Mouse (Mus musculus): ENCODE results near the gene Olfr801. TPM values are rescaled to one million over a fixed set of nuclear protein-coding genes. Genes with fewer than 3 reads are reported as not detected.

The Olfr801 gene
- not detected in 2 replicates for polyA plus RNA-seq (2016; fragmentation: Nextera tagmentation; extraction: Ambion mirVana)

DNA sequence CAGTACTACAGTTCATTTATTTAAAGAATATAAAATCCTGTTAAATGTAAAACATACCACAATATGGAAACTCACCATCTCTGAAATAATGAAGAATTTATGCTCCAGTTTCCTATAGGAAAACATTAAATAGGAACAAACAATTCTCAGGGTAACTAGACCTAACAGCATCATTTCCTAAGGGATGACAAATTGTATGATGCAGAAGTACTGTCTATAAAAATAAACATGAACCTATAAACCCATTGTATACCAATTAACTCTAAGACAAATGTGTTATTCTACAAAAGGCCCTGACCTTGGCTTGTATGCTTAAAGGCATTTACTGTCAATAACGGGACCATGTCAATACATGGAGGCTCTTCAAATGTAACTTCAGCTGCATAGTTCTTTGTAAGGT lies at the start of gene Olfr801:
Gene Olfr801, minus strand, starts transcription at position 101 of the 400 bp plus-strand sequence.
- no peaks in the 10 kb centered on the region for H3K27me3 ChIP-seq (ENCODE audit: low read depth, poor library complexity, severe bottlenecking)
- no peaks in the 10 kb centered on the region for H3K9me3 ChIP-seq (replicated peaks)
- no peak for DNase-seq (ENCODE audit: low spot score)
- no peaks in the 10 kb centered on the region for H3K36me3 ChIP-seq
- 82% methylated on average over 1 of the region's 1 CpGs for WGBS
- H3K27ac ChIP-seq (replicated peaks), result no peak within 1 kb of the TSS
- H3K4me3 ChIP-seq, result no peak within 1 kb of the TSS
- no peaks in the 10 kb centered on the region for H3K4me1 ChIP-seq

DNA sequence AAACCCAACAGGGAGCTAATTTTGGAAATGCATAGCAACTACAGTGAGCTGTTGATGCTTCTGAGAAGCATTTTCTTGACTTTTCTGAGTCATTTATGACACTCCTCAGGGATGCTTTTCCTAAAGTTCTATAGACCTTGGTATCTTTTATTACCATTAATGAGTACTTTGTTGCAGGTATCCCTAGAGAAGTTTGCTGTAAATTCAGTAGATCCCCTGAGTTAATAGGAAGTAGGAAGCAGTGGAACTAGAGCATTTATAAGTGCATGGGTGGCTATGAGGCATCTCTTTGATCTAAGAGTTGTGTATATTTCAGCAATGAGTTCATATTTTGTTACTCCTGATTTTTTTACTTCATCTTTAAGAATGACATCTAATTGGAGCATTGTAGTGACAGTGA lies 29.2 kb upstream of the Olfr801 start, which contains the start of gene Olfr804:
Gene Olfr804, plus strand, starts transcription at position 301 of the 400 bp plus-strand sequence.
- Histone ChIP-seq H3K27ac (replicated peaks) (no peak within 1 kb of the TSS), H3K4me3 (no peak within 1 kb of the TSS), H3K27me3 (ENCODE audit: low read depth, poor library complexity, severe bottlenecking) (no peaks in the 10 kb centered on the region), H3K4me1 (no peaks in the 10 kb centered on the region), H3K36me3 (no peaks in the 10 kb centered on the region), H3K9me3 (replicated peaks) (no peaks in the 10 kb centered on the region)
- no peak for DNase-seq (ENCODE audit: low spot score)

DNA sequence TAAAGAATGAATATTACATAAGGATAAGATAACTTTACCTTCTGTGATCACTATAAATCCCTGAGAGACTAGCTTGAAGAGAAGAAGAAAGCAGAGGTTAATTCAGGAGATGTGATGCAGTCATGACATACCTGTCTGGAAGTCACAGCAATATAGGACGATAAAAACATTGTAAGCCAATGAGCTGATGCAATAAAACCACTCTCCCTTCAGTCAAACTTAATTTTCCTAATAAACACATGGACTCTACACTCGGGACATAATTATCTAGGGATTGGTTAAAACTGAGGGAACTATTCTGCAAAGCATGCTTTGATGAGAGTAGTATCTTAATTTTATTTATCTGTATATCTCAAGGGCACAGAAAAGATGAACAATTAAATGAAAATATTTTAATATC lies 20.5 kb upstream of the Olfr801 start, which contains the start of gene Olfr803:
Gene Olfr803, minus strand, starts transcription at position 101 of the 400 bp plus-strand sequence.
- H3K27me3 ChIP-seq (ENCODE audit: low read depth, poor library complexity, severe bottlenecking), result no peaks in the 10 kb centered on the region
- 91% methylated on average over 2 of the region's 2 CpGs for WGBS

DNA sequence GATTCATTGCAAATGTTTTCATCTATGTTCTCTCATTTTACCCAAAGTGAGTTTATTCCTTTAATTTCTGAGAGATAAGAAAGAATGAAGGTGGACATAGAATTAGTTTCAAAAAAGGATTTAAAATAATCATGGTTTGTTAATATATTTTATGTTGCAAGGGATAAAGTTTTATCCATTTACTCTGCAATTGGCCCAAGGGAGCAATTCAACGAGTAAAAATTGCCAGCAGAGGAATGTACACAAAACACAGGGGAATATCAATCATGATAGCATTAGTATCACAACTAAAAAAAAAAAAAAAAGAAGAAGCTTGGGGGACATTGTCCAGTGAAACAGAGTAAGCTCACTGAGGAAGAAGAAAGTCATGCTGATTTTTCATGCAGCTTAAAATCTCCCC lies 14.4 kb upstream of the Olfr801 start, which contains the start of gene Olfr802:
Gene Olfr802, minus strand, starts transcription at position 101 of the 400 bp plus-strand sequence.
- no peaks in the 10 kb centered on the region for H3K36me3 ChIP-seq
- H3K27me3 ChIP-seq (ENCODE audit: low read depth, poor library complexity, severe bottlenecking), result no peaks in the 10 kb centered on the region
- no peaks in the 10 kb centered on the region for H3K9me3 ChIP-seq (replicated peaks)
- WGBS, result 68% methylated on average over 1 of the region's 1 CpGs
- H3K27ac ChIP-seq (replicated peaks), result no peak within 1 kb of the TSS
- H3K4me1 ChIP-seq, result no peaks in the 10 kb centered on the region
- no peak within 1 kb of the TSS for H3K4me3 ChIP-seq
- no peak for DNase-seq (ENCODE audit: low spot score)

More for the DNA sequence above, 20.5 kb upstream of the Olfr801 start, which contains the start of gene Olfr803:
- DNase-seq (ENCODE audit: low spot score), result no peak
- no peak within 1 kb of the TSS for H3K4me3 ChIP-seq
- H3K36me3 ChIP-seq, result no peaks in the 10 kb centered on the region
- no peak within 1 kb of the TSS for H3K27ac ChIP-seq (replicated peaks)
- H3K9me3 ChIP-seq (replicated peaks), result no peaks in the 10 kb centered on the region
- no peaks in the 10 kb centered on the region for H3K4me1 ChIP-seq

DNA sequence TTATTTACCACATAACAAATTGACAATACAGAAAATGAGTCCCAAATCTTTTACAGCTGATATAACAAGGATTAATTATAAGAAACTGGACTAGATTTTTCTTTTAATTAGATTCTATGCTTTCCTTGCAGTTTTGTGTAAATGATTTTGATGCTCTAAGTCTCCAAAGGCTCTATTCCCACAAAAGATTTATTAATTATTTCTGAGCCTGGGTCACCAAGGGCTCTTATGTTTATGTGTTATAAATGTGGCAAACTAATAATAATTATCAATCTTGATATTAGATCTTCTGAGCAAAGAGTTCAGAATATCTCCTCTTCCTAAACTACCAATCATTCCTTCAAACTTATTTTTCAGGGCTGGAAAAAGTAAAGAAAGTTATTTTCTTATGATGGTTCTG lies 16.3 kb downstream of the Olfr801 start, which contains the start of gene Olfr800:
Gene Olfr800, plus strand, starts transcription at position 301 of the 400 bp plus-strand sequence.
- H3K9me3 ChIP-seq (replicated peaks), result no peaks in the 10 kb centered on the region
- H3K27ac ChIP-seq (replicated peaks), result no peak within 1 kb of the TSS
- no peaks in the 10 kb centered on the region for H3K4me1 ChIP-seq
- H3K4me3 ChIP-seq, result no peak within 1 kb of the TSS
- H3K27me3 ChIP-seq (ENCODE audit: low read depth, poor library complexity, severe bottlenecking), result no peaks in the 10 kb centered on the region
- no peak for DNase-seq (ENCODE audit: low spot score)
- H3K36me3 ChIP-seq, result no peaks in the 10 kb centered on the region

DNA sequence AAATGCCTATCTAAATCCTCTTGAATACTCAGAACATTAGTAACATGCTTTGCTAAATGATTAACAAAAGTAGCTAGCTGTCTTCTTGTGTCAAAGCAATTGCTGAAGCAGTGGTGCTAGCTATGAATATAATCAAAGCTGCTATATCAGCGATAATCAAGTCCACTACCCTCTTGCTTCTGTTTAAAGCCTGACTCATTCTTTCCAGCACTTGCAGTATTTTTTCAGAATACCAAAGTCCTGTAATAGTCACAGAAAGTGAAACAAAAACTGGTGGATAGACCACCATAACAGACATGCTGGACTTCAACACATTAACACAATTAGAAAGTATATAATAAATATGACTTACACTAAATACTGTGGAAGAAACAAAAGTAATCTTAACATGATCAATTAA lies 21.9 kb downstream of the Olfr801 start:
- no peak overlapping the region for H3K27ac ChIP-seq (replicated peaks)
- no peaks in the 10 kb centered on the region for H3K9me3 ChIP-seq (replicated peaks)
- no peaks in the 10 kb centered on the region for H3K36me3 ChIP-seq
- H3K27me3 ChIP-seq (ENCODE audit: low read depth, poor library complexity, severe bottlenecking), result no peaks in the 10 kb centered on the region
- DNase-seq (ENCODE audit: low spot score), result no peak
- WGBS, result 86% methylated on average over 1 of the region's 1 CpGs
- H3K4me3 ChIP-seq, result no peak overlapping the region
- no peaks in the 10 kb centered on the region for H3K4me1 ChIP-seq

DNA sequence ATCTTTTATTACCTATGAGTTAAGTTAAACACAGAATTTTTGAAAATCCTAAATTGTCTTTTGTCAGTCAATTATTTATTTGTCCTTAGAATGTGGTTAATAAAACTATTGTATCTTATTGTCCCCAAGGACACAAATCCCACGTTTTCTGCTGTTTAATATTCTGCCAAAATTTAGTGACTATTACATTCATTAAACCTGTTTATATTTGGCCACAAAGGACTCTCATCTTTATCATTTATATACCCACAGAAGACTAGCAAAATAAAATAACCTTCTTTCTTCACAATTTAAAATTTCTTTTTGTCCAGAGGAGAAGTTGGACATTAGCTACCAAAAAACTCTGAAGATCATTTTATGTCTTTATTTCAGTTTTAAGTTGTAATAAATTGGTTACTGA lies 36.5 kb downstream of the Olfr801 start, which contains the start of gene Olfr799:
Gene Olfr799, plus strand, starts transcription at position 301 of the 400 bp plus-strand sequence.
- no peak for DNase-seq (ENCODE audit: low spot score)
- Histone ChIP-seq H3K4me1 (no peaks in the 10 kb centered on the region), H3K4me3 (no peak within 1 kb of the TSS), H3K9me3 (replicated peaks) (no peaks in the 10 kb centered on the region), H3K27ac (replicated peaks) (no peak within 1 kb of the TSS), H3K36me3 (no peaks in the 10 kb centered on the region), H3K27me3 (ENCODE audit: low read depth, poor library complexity, severe bottlenecking) (no peaks in the 10 kb centered on the region)
- 37% methylated on average over 1 of the region's 1 CpGs for WGBS

DNA sequence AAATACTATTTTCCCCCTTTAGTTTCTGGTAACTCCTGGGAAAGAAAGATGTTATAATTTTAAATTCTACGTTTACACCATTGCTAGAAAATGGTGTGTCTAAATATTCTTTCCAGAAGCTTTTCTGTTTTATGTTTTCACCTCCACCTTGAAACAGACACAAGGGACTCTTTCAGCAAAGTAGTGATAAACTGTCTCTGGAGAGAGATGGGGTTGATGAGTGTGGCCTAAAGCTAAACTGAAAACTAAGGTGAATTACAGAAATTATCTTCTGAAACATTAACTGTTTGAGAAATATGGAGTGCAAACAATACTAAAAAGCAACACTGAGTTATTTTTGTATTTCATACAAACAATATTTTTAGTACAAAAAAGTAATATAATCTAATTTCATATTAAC lies 45.8 kb downstream of the Olfr801 start, which contains the start of gene Olfr798:
Gene Olfr798, minus strand, starts transcription at position 101 of the 400 bp plus-strand sequence.
- no peak within 1 kb of the TSS for H3K4me3 ChIP-seq
- no peaks in the 10 kb centered on the region for H3K9me3 ChIP-seq (replicated peaks)
- WGBS, result 84% methylated on average over 1 of the region's 1 CpGs
- H3K27ac ChIP-seq (replicated peaks), result no peak within 1 kb of the TSS
- DNase-seq (ENCODE audit: low spot score), result no peak
- H3K4me1 ChIP-seq, result no peaks in the 10 kb centered on the region
- no peaks in the 10 kb centered on the region for H3K27me3 ChIP-seq (ENCODE audit: low read depth, poor library complexity, severe bottlenecking)
- H3K36me3 ChIP-seq, result no peaks in the 10 kb centered on the region

DNA sequence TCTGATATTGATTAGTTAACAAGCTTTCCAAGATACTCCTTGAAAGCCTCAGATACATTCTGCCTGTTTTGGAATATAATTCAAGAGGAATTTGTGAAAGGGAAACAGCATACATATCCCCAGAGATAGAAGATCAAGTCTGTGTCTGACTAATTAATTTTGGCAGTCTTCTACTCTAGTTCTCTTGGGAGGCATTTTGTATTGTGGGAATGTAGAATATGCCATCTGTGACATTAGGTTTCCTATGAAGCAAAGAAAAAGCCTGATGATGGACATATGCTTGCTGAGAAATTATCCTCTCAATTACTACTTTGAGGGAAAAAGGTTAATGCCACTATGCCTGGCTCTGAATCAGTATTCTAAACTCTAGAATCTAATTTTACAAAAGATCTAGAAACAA lies 50.4 kb downstream of the Olfr801 start:
- Histone ChIP-seq H3K36me3 (no peaks in the 10 kb centered on the region), H3K9me3 (replicated peaks) (no peaks in the 10 kb centered on the region), H3K27ac (replicated peaks) (no peak overlapping the region), H3K4me1 (no peaks in the 10 kb centered on the region), H3K27me3 (ENCODE audit: low read depth, poor library complexity, severe bottlenecking) (no peaks in the 10 kb centered on the region), H3K4me3 (no peak overlapping the region)
- DNase-seq (ENCODE audit: low spot score), result no peak

DNA sequence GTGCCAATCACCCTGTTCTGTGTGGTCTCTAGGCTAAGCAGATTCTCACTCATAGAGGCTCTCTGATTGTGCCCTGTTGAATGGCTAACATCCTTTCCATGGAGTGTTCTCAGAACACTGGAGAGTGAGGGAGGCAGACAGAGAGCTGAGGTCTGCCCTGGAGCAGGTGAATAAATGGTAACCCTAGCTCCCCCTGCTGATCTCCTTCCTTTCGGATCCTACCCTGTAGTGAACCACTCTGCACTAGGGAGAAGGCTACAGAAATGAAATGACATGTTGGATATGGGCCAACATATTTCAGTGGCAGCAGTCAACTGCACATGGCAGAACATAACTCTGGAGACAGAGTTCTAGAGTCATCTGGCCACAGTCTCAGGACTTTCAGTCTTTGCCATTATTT lies 51.9 kb downstream of the Olfr801 start:
- WGBS, result 30% methylated on average over 1 of the region's 1 CpGs
- Histone ChIP-seq H3K4me3 (no peak overlapping the region), H3K9me3 (replicated peaks) (no peaks in the 10 kb centered on the region), H3K36me3 (no peaks in the 10 kb centered on the region), H3K27ac (replicated peaks) (no peak overlapping the region), H3K27me3 (ENCODE audit: low read depth, poor library complexity, severe bottlenecking) (no peaks in the 10 kb centered on the region), H3K4me1 (no peaks in the 10 kb centered on the region)
- DNase-seq (ENCODE audit: low spot score), result no peak

Other genes with a start within 250 kb of the Olfr801 start
- gene Olfr786, start 246.6 kb downstream of the Olfr801 start, polyA plus RNA-seq (2016; fragmentation: Nextera tagmentation; extraction: Ambion mirVana), result not detected in 2 replicates
- not detected in 2 replicates for gene Olfr787, start 212.0 kb downstream of the Olfr801 start, polyA plus RNA-seq (2016; fragmentation: Nextera tagmentation; extraction: Ambion mirVana)
- not detected in 2 replicates for gene Olfr788, start 202.9 kb downstream of the Olfr801 start, polyA plus RNA-seq (2016; fragmentation: Nextera tagmentation; extraction: Ambion mirVana)
- not detected in 2 replicates for gene Olfr789, start 189.1 kb downstream of the Olfr801 start, polyA plus RNA-seq (2016; fragmentation: Nextera tagmentation; extraction: Ambion mirVana)
- not detected in 2 replicates for gene Olfr790, start 175.4 kb downstream of the Olfr801 start, polyA plus RNA-seq (2016; fragmentation: Nextera tagmentation; extraction: Ambion mirVana)
- not detected in 2 replicates for gene Olfr791, start 152.1 kb downstream of the Olfr801 start, polyA plus RNA-seq (2016; fragmentation: Nextera tagmentation; extraction: Ambion mirVana)
- not detected in 2 replicates for gene Olfr792, start 134.7 kb downstream of the Olfr801 start, polyA plus RNA-seq (2016; fragmentation: Nextera tagmentation; extraction: Ambion mirVana)
- gene Olfr794, start 106.2 kb downstream of the Olfr801 start, polyA plus RNA-seq (2016; fragmentation: Nextera tagmentation; extraction: Ambion mirVana), result not detected in 2 replicates
- not detected in 2 replicates for gene Olfr796, start 61.3 kb downstream of the Olfr801 start, polyA plus RNA-seq (2016; fragmentation: Nextera tagmentation; extraction: Ambion mirVana)
- gene Olfr798, start 45.9 kb downstream of the Olfr801 start, polyA plus RNA-seq (2016; fragmentation: Nextera tagmentation; extraction: Ambion mirVana), result not detected in 2 replicates
- not detected in 2 replicates for gene Olfr799, start 36.4 kb downstream of the Olfr801 start, polyA plus RNA-seq (2016; fragmentation: Nextera tagmentation; extraction: Ambion mirVana)
- gene Olfr800, start 16.2 kb downstream of the Olfr801 start, polyA plus RNA-seq (2016; fragmentation: Nextera tagmentation; extraction: Ambion mirVana), result not detected in 2 replicates
- gene Olfr802, start 14.3 kb upstream of the Olfr801 start, polyA plus RNA-seq (2016; fragmentation: Nextera tagmentation; extraction: Ambion mirVana), result not detected in 2 replicates
- not detected in 2 replicates for gene Olfr803, start 20.4 kb upstream of the Olfr801 start, polyA plus RNA-seq (2016; fragmentation: Nextera tagmentation; extraction: Ambion mirVana)
- gene Olfr804, start 29.3 kb upstream of the Olfr801 start, polyA plus RNA-seq (2016; fragmentation: Nextera tagmentation; extraction: Ambion mirVana), result not detected in 2 replicates
- gene Olfr805, start 55.5 kb upstream of the Olfr801 start, polyA plus RNA-seq (2016; fragmentation: Nextera tagmentation; extraction: Ambion mirVana), result not detected in 2 replicates
- not detected in 2 replicates for gene Olfr806, start 68.1 kb upstream of the Olfr801 start, polyA plus RNA-seq (2016; fragmentation: Nextera tagmentation; extraction: Ambion mirVana)
- not detected in 2 replicates for gene Olfr807, start 83.9 kb upstream of the Olfr801 start, polyA plus RNA-seq (2016; fragmentation: Nextera tagmentation; extraction: Ambion mirVana)
- gene Olfr808, start 91.6 kb upstream of the Olfr801 start, polyA plus RNA-seq (2016; fragmentation: Nextera tagmentation; extraction: Ambion mirVana), result not detected in 2 replicates
- not detected in 2 replicates for gene Olfr809, start 100.8 kb upstream of the Olfr801 start, polyA plus RNA-seq (2016; fragmentation: Nextera tagmentation; extraction: Ambion mirVana)
- gene Olfr810, start 121.1 kb upstream of the Olfr801 start, polyA plus RNA-seq (2016; fragmentation: Nextera tagmentation; extraction: Ambion mirVana), result not detected in 2 replicates
- gene Olfr811, start 130.5 kb upstream of the Olfr801 start, polyA plus RNA-seq (2016; fragmentation: Nextera tagmentation; extraction: Ambion mirVana), result not detected in 2 replicates
- gene Olfr812, start 172.2 kb upstream of the Olfr801 start, polyA plus RNA-seq (2016; fragmentation: Nextera tagmentation; extraction: Ambion mirVana), result not detected in 2 replicates
- gene Olfr813, start 181.5 kb upstream of the Olfr801 start, polyA plus RNA-seq (2016; fragmentation: Nextera tagmentation; extraction: Ambion mirVana), result not detected in 2 replicates
- gene Olfr814, start 206.0 kb upstream of the Olfr801 start, polyA plus RNA-seq (2016; fragmentation: Nextera tagmentation; extraction: Ambion mirVana), result not detected in 2 replicates
- gene Olfr815, start 232.0 kb upstream of the Olfr801 start, polyA plus RNA-seq (2016; fragmentation: Nextera tagmentation; extraction: Ambion mirVana), result not detected in 2 replicates
- gene Olfr816, start 241.7 kb upstream of the Olfr801 start, polyA plus RNA-seq (2016; fragmentation: Nextera tagmentation; extraction: Ambion mirVana), result not detected in 2 replicates